Comparison of ENCODE assay signal across 12 mouse cellular contexts in the genomic region with DNA sequence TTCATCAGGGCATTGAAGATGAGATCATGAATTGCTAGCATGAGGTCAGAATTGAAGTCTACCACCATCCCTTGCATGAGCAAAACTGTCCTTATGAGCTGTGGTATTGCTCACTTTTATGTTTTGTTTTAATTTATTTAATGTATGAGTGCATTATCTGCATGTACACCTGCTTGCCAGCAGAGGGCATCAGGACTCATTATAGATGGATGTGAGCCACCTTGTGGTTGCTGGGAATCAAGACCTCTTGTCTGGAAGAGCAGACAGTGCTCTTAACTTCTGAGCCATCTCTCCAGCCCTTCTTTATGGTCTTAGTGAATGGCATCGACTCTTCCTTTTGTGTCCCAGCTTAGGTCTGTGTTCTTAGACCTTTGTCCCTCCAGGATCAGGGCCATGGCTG. TPM values are rescaled to one million over a fixed set of nuclear protein-coding genes. Genes with fewer than 3 reads are reported as not detected.
DNase-seq lines count a peak whose midpoint lies in the region; ATAC-seq and TF ChIP-seq lines count a peak whose summit lies in the region.
"Had no signal": no experiment of that assay in that cellular context is flagged by ENCODE, and none has a peak within 500 bp of the region (broad histone marks: within the 10 kb centered on the region; RNA-seq: fewer than 3 reads in every experiment).

No protein-coding gene starts in this region.

- ATAC-seq in megakaryocyte progenitor cell, adult 5-6 weeks (replicated peaks; ENCODE audit: poor library complexity) = peak; percentile 89

- no peak for TF ChIP-seq POLR2A in lung, adult 2 months (IDR thresholded peaks at IDR 0.05; ENCODE audit: borderline replicate concordance, extremely low read depth, low read depth, low read length)

- 86% methylated on average over 1 of the region's 1 CpGs for WGBS in lung, adult 2 months

- H3K36me3 ChIP-seq in E14TG2a.4 (ENCODE audit: insufficient read depth, low read length) = no peaks in the 10 kb centered on the region

- H3K9me3 ChIP-seq in E14TG2a.4 (ENCODE audit: low read length) = no peaks in the 10 kb centered on the region
- H3K9me3 ChIP-seq: embryonic facial prominence, embryonic 13.5 days had no signal

- TF ChIP-seq CTCF in lung, adult 2 months (IDR thresholded peaks at IDR 0.05; ENCODE audit: insufficient read depth, low read length) = peak; percentile 37; the same call in 1 of the 2 replicates
- peak; percentile 83 for TF ChIP-seq CTCF in E14TG2a.4 (conservative IDR thresholded peaks at IDR 0.05; ENCODE audit: low read length)

- DNase-seq in lung, adult 2 months = no peak
- no peak for DNase-seq in lung, postnatal 25 days (ENCODE audit: low spot score)
- DNase-seq in R1 (ENCODE audit: low read depth, low spot score) = peak; percentile 88
- no peak for DNase-seq in adrenal gland, postnatal 25 days
- DNase-seq in embryo, embryonic 9.5 days (ENCODE audit: extremely low spot score) = no peak
- no peak for DNase-seq in urinary bladder, postnatal 25 days (ENCODE audit: low spot score)
- DNase-seq: layer of hippocampus, adult 9-11 months; spleen, adult 18-20 months had no signal

- H3K4me1 ChIP-seq in lung, adult 2 months (ENCODE audit: control insufficient read depth, insufficient read depth, low read length) = no peaks in the 10 kb centered on the region
- peaks cover 13% of the 10 kb centered on the region for H3K4me1 ChIP-seq in E14TG2a.4 (replicated peaks; ENCODE audit: low read depth, low read length)

- H3K27me3 ChIP-seq in E14TG2a.4 (ENCODE audit: insufficient read depth, low read length) = peaks cover 2% of the 10 kb centered on the region; the same call in 1 of the 2 replicates

- H3K4me3 ChIP-seq in lung, adult 2 months (replicated peaks; ENCODE audit: extremely low read depth, low read depth, low read length) = no peak overlapping the region
- no peak overlapping the region for H3K4me3 ChIP-seq in E14TG2a.4 (replicated peaks; ENCODE audit: low read length)
- H3K4me3 ChIP-seq: embryonic facial prominence, embryonic 13.5 days; myocyte had no signal

RNA-seq across cellular contexts. Expression of a gene that starts 39.0 kb away (rescaled TPM):
- 78.4 and 102 TPM in 2 replicates for polyA plus RNA-seq in lung, adult 2 months (2012; rRNA removed)
- 47.8 and 54.7 TPM in 2 replicates for total RNA-seq in megakaryocyte progenitor cell, adult 5-6 weeks (2015)
- total RNA-seq in megakaryocyte progenitor cell, adult 5-6 weeks (2017) = 53.2 and 58.5 TPM in 2 replicates
- 7.8 and 12.3 TPM in 2 replicates for total RNA-seq in adrenal gland, postnatal 25 days (2021)

RNA-seq across cellular contexts. Expression of a gene that starts 55.9 kb away (rescaled TPM):
- 71.7 and 87.8 TPM in 2 replicates for polyA plus RNA-seq in lung, adult 2 months (2012; rRNA removed)
- 41.7 and 41.8 TPM in 2 replicates for total RNA-seq in megakaryocyte progenitor cell, adult 5-6 weeks (2015)
- 111 and 130 TPM in 2 replicates for total RNA-seq in megakaryocyte progenitor cell, adult 5-6 weeks (2017)
- 264 and 267 TPM in 2 replicates for total RNA-seq in adrenal gland, postnatal 25 days (2021)
